Mouse (Mus musculus) spleen, postnatal 36 days (tissue): ENCODE results near the gene Olfr613.
"Not testable (repeated sequence)": the region's sequence is repeated elsewhere in the genome, so short reads cannot be mapped to it uniquely, and the experiment has no call there.

Experiments
- DNase-seq, 2 experiments: peaks; one replicate each; pipeline ENCODE4 v3.0.0; 2022; ENCODE audit warnings: low spot score in 2 of 2, mixed read lengths in 1 of 2

Gene Olfr613

DNA sequence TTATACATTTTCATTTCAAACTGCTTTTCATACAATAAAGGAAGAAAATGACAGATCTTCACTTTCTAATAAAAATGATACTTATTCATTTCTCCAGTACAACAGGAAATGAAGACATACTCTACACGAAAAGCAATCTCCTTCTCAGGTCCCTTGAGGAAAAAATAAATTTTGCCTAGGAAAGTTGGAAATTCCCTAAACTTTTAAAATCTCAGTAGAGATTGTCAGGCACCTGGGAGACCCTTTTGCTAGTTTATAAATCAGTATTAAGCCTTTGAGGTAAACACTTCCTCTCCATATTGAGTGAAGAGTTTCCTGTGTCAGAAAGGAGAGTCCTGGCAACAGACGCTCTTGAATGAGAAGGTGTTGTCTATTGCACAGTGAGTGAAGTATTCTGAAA, at the start of gene Olfr613:
Olfr613 (plus strand) TSS at position 301 of the 400 bp plus-strand sequence.
- DNase-seq = no peak

DNA sequence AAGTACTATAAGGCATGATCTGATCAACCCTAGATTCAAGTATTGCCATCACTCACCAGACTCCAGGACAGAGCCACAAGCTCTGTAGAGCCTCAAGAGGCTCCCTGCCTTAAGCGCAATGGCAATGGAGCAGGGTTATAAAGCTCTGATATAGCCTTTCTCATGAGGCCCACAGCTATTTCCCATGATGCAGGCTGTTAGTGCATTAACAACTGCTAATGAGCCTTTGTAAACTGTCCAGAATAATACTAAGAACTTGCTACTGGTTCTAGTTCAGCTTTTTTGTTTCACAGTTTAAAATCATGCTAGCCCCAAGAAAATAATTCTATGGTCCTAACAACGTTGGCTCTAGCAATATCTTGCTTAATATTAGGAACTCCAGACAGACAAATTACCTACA, 35.9 kb upstream of the Olfr613 start, which contains the start of gene Olfr610:
Olfr610 (minus strand) TSS at position 101 of the 400 bp plus-strand sequence.
- no peak for DNase-seq

- DNase-seq = not testable (repeated sequence)
These were observed 27.1 kb upstream of the Olfr613 start, which contains the start of gene Olfr611 for GRCm38 (mm10) chr7:103520746-103521145. Gene Olfr611 (minus strand): TSS chr7:103520846.

DNA sequence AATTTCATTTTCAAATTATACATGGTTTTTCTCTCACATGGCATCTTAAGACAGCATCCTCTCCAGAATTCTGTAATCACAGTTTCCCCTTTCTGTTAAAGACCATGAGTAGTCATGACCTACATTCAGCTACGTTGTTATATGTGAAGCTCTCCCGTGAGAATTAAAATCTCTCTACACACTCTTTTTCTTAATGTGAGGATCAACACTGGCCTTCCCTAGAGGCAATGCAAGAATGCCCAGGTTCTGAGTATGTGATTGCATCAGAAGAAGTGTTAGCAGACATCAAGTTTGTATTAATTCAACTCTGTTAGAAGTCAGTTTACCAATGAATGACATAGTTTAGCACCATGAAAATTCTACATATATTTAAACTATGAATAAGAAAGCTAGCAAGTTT, 5.3 kb upstream of the Olfr613 start, which contains the start of gene Olfr612:
Olfr612 (minus strand) TSS at position 101 of the 400 bp plus-strand sequence.
- DNase-seq = not testable (repeated sequence)

DNA sequence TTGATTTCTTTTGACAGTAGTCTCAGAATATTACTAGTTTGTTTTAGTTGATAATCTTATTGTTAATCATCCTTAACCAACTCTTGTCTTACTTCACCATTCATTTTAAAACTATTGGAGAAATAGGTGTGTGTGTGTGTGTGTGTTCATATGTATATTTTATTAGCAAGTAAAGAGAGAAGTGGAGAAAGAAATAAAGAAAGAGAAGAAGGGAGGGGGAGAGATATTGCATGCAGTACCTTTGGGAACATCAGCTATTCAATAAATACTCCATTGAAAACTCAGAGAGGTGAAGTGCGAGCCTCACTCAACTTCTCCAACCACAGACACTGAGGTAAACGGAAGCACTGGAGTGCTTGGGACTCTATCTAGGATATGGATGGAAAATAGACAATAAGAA, 7.9 kb downstream of the Olfr613 start, which contains the start of gene Olfr615:
Olfr615 (plus strand) TSS at position 301 of the 400 bp plus-strand sequence.
- no peak for DNase-seq

- no peak for DNase-seq
These were observed 21.2 kb downstream of the Olfr613 start, which contains the start of gene Olfr616 for GRCm38 (mm10) chr7:103569043-103569442. Gene Olfr616 (minus strand): TSS chr7:103569143.

GRCm38 (mm10) chr7:103572761-103573160, 24.9 kb downstream of the Olfr613 start, which contains the start of gene Olfr617:
Gene Olfr617 (plus strand): TSS chr7:103573061.
- DNase-seq = no peak

- no peak for DNase-seq
These were observed 41.9 kb downstream of the Olfr613 start, which contains the start of gene Olfr618 for GRCm38 (mm10) chr7:103589803-103590202. Gene Olfr618 (plus strand): TSS chr7:103590103.

DNA sequence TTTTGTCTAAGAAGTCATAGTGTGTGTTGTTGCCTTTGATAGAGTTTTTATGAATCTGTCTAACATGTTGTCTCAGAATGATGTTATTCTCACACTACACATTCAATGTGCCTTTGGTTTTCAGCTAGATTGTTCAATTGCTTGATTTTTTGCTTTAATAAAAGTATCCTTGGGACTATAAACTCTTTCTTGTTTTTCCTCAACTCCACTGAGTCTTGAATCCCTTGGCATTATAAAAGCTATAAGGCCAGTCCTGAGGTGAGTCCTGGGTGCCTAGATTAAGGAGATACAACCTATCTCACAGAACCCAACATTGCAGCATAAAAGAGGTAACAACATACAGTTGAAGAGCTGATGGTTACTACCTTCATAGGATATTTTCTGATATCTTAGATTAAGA, 52.4 kb downstream of the Olfr613 start, which contains the start of gene Olfr619:
Olfr619 (plus strand) TSS at position 301 of the 400 bp plus-strand sequence.
- no peak for DNase-seq
